ENCODE assay signal across 12 mouse cellular contexts in the genomic region with DNA sequence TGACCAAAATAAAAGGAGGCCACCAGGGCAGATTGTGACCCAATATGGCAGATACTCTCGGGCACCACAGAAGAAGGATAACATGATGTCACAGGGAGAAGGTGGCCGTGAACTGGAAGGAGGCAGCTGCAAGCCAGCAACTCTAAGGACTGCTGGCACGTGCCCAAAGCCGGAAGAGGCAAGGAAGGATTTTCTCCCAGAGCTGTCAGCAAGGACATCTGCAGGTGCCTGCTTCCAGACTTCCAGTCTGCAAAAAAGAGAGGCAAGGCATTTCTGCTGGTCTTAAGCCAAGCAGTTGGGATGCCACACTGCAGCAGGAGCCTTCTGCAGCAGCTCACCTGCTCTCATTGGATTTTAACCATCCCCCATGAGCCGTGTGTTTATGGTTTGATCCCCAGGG.
DNase-seq lines count a peak whose midpoint lies in the region; ATAC-seq and TF ChIP-seq lines count a peak whose summit lies in the region.
"Had no signal": no experiment of that assay in that cellular context is flagged by ENCODE, and none has a peak within 500 bp of the region (broad histone marks: within the 10 kb centered on the region; RNA-seq: fewer than 3 reads in every experiment).

No protein-coding gene starts in this region.

- no peaks in the 10 kb centered on the region for H3K36me3 ChIP-seq in hindbrain, embryonic 16.5 days (ENCODE audit: control insufficient read depth, insufficient read depth, low read length)
- H3K36me3 ChIP-seq: limb, embryonic 13.5 days had no signal

- ATAC-seq in hindbrain, embryonic 16.5 days = no peak
- ATAC-seq: intestine, postnatal 0 days had no signal

- no peak overlapping the region for H3K4me3 ChIP-seq in hindbrain, embryonic 16.5 days (ENCODE audit: low read length)
- no peak overlapping the region for H3K4me3 ChIP-seq in gastrocnemius, adult 2 months
- H3K4me3 ChIP-seq: limb, embryonic 13.5 days had no signal

- H3K27ac ChIP-seq in hindbrain, embryonic 16.5 days (ENCODE audit: low read depth, low read length) = peak overlapping the region; percentile 78
- H3K27ac ChIP-seq in gastrocnemius, adult 2 months = no peak overlapping the region
- H3K27ac ChIP-seq: macrophage had no signal

- H3K4me1 ChIP-seq in hindbrain, embryonic 16.5 days (ENCODE audit: control insufficient read depth, insufficient read depth, low read depth, low read length) = peaks cover 32% of the 10 kb centered on the region

- intact Hi-C loops in gastrocnemius, adult 2 months (cut with DNase I) = no loop called here

- WGBS in hindbrain, embryonic 16.5 days = 59% methylated on average over 5 of the region's 5 CpGs

- TF ChIP-seq CTCF in gastrocnemius, adult 2 months (IDR thresholded peaks at IDR 0.05) = no peak

- H3K9ac ChIP-seq in hindbrain, embryonic 16.5 days (ENCODE audit: low read depth, low read length) = no peak overlapping the region
- H3K9ac ChIP-seq: limb, embryonic 13.5 days had no signal

- H3K4me2 ChIP-seq in hindbrain, embryonic 16.5 days (ENCODE audit: low read length) = no peak overlapping the region

- H3K9me3 ChIP-seq in hindbrain, embryonic 16.5 days (ENCODE audit: control insufficient read depth, low read length) = no peaks in the 10 kb centered on the region
- H3K9me3 ChIP-seq: limb, embryonic 13.5 days had no signal

- DNase-seq in cerebellum, adult 11-12 months = peak; percentile 71
- no peak for DNase-seq in cerebellum, adult 8-10 months
- DNase-seq in MN1 (ENCODE audit: low spot score) = peak; percentile 85
- DNase-seq in cerebellum, postnatal 36 days = peak; percentile 45 to 49
- no peak for DNase-seq in retina, embryonic 14.5 days (ENCODE audit: low spot score)
- no peak for DNase-seq in gastrocnemius, adult 2 months
- DNase-seq in spleen, postnatal 14 days (ENCODE audit: low spot score in 2 of 2) = no peak
- DNase-seq: B cell, adult 2 months had no signal

- H3K27me3 ChIP-seq in hindbrain, embryonic 16.5 days (replicated peaks; ENCODE audit: control insufficient read depth, insufficient read depth, low read length) = no peaks in the 10 kb centered on the region
- H3K27me3 ChIP-seq: limb, embryonic 13.5 days had no signal

Comparison
In these comparisons a context has a peak if more than half of its experiments do, and no peak if none do; other contexts are left out.
1. DNase-seq: peak in cerebellum, adult 11-12 months (single experiment), MN1 (single experiment) and cerebellum, postnatal 36 days (2 of 2); none in cerebellum, adult 8-10 months (single experiment), retina, embryonic 14.5 days (single experiment), gastrocnemius, adult 2 months (single experiment) and spleen, postnatal 14 days (0 of 2).